Mouse (Mus musculus): ENCODE measurements around the gene Diaph3.
"Not testable (repeated sequence)": the region's sequence is repeated elsewhere in the genome, so short reads cannot be mapped to it uniquely, and the experiment has no call there.

Gene Diaph3

GRCm38 (mm10) chr14:87091108-87091507 is 49.9 kb downstream of the Diaph3 start:
- CTCF ChIA-PET = no interaction called here
- POLR2A ChIA-PET = interaction anchor here in 1 of 4 experiments (0.8 to 1.6 kb wide), 2 partner anchors 19 to 50 kb away, joined by 3 to 5 read pairs; partner anchors contain the start of gene Diaph3

DNA sequence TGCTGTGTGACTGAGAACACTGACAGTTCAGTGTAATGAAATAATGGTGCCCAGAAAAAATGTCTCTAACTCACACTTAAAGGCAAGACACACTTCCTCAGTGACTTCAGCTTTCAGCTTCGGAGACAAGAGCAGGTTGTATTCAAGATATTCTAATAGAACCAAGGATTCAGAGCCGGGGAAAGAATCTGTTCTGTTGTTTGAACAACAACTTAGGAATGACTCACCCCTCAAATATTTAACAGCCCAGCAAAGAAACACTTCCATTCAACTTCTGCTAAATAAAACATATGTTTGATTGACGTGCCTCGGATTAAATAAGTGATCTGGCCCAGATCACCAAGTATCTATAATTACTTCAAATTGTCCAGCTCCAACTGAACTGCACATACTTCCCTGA is 52.1 kb downstream of the Diaph3 start:
- ChIA-PET CTCF (no interaction called here), POLR2A (interaction anchor here (0.5 to 1.9 kb wide), 10 partner anchors 10 to 521 kb away, joined by 3 to 10 read pairs (median 3); partner anchors contain the start of gene Diaph3 (in 1 of the 4))

DNA sequence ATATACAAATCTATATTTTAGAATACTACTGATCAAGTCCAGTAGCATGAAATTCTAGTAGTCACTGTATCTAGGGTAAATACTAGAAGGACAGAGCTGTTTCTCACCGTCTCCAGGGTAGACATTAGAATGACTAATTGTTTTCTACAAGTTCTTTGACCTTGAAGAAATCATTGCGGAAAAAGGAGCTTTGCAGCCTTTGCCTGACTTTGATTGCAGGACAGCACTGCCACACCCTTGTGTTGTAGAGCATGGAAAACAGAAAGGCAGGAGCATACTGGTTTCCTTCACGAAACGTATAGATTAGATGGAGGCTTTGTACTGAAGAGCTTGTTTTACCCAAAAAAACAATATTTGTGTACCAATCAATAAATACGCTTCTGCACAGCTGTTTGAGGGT is 52.6 kb downstream of the Diaph3 start:
- ChIA-PET POLR2A (interaction anchor here in 3 of 4 experiments (0.6 to 1.9 kb wide), 10 partner anchors 10 to 228 kb away, joined by 3 to 10 read pairs (median 3); partner anchors contain the start of gene Diaph3 (in 1 of the 3)), CTCF (no interaction called here)

DNA sequence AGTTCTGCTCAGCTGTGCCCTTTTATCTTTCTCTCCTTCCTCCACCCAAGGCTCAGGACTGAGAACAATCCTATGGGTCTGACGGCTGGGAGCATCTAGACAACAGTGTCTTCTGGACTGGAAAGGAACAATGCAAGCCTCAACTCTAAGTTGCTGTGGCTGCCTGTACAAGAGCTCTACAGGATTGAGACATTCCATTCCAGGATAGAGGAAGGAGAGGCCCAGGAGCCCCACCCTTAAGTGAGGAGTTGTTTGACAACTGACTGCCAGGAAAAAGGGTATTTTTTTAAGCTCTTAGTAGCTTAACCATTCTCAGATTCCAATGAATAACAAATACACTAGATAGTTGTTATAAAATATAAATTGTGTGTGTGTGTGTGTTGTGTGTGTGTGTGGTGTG is 53.0 kb downstream of the Diaph3 start:
- POLR2A ChIA-PET = interaction anchor here in 3 of 4 experiments (0.6 to 1.9 kb wide), 7 partner anchors 13 to 228 kb away, joined by 3 to 10 read pairs (median 4); partner anchors contain the start of gene Diaph3 (in 1 of the 3)
- CTCF ChIA-PET = no interaction called here

DNA sequence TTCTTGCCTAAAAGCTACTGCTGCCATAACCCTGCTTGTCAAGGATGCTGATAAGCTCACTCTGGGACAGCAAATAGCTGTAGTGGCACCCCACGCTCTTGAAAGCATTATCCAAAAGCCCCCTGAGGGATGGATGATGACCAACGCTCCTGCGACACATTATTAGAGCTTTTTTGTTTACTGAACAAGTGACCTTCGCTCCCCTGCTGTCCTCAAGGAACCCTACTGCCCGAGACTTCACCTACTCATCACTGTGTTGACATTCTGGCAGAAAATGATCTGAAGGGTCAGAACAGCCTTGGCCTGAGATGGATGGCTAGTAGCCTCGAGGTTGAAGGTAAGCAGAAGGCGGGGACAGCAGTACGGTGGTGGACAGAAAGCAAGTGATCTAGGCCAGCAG is 56.1 kb downstream of the Diaph3 start:
- POLR2A ChIA-PET = interaction anchor here in 1 of 4 experiments (0.9 to 1.7 kb wide), 2 partner anchors 10 to 56 kb away, joined by 3 to 5 read pairs; partner anchors contain the start of gene Diaph3

GRCm38 (mm10) chr14:87083911-87084310 is 57.1 kb downstream of the Diaph3 start:
- POLR2A ChIA-PET = interaction anchor here in 1 of 4 experiments (1.7 kb wide), 1 partner anchor 57 kb away, joined by 3 read pairs; the partner anchor contains the start of gene Diaph3
- CTCF ChIA-PET = no interaction called here

More for the DNA sequence above, 56.1 kb downstream of the Diaph3 start:
- CTCF ChIA-PET = not testable (repeated sequence)

GRCm38 (mm10) chr14:87079725-87080124 is 61.3 kb downstream of the Diaph3 start:
- ChIA-PET CTCF (interaction anchor here in 1 of 4 experiments (0.7 kb wide), 1 partner anchor 59 kb away, joined by 7 read pairs; no protein-coding TSS in a partner anchor), POLR2A (interaction anchor here in 3 of 4 experiments (0.6 kb wide), 3 partner anchors 23 to 310 kb away, joined by 3 to 5 read pairs (median 4); no protein-coding TSS in a partner anchor)

- ChIA-PET POLR2A (interaction anchor here in 2 of 4 experiments (0.8 to 1.5 kb wide), 4 partner anchors 10 to 14 kb away, joined by 3 to 7 read pairs (median 4); no protein-coding TSS in a partner anchor), CTCF (no interaction called here)
Observed at GRCm38 (mm10) chr14:87075021-87075531, 66.0 kb downstream of the Diaph3 start.

- CTCF ChIA-PET = no interaction called here
- POLR2A ChIA-PET = interaction anchor here in 1 of 4 experiments (1.0 kb wide), 1 partner anchor 11 kb away, joined by 3 read pairs; no protein-coding TSS in a partner anchor
Observed at GRCm38 (mm10) chr14:87064281-87064680, 76.8 kb downstream of the Diaph3 start.

GRCm38 (mm10) chr14:87056169-87056568 is 84.9 kb downstream of the Diaph3 start:
- ChIA-PET POLR2A (no interaction called here), CTCF (no interaction called here)

DNA sequence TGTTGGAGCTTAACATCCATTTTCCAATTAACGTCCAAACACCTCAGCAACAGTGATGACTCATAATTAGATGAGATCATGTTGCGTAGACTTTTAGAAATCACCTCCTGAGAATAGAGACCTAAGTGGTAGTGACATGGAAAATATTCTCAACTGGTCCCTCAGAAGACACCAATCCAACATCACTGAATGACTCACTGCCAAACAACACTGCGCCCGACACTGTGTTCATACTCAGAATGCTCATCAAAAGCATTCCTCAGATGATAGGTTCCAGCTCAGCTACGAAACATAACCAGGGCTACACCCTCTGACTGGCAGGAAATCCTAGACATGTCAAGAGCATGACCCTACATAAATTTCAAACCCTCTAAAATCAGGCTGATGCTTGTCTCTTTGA is 89.8 kb downstream of the Diaph3 start:
- CTCF ChIA-PET = no interaction called here
- POLR2A ChIA-PET = interaction anchor here in 1 of 4 experiments (0.9 kb wide), 1 partner anchor 9 kb away, joined by 3 read pairs; no protein-coding TSS in a partner anchor

DNA sequence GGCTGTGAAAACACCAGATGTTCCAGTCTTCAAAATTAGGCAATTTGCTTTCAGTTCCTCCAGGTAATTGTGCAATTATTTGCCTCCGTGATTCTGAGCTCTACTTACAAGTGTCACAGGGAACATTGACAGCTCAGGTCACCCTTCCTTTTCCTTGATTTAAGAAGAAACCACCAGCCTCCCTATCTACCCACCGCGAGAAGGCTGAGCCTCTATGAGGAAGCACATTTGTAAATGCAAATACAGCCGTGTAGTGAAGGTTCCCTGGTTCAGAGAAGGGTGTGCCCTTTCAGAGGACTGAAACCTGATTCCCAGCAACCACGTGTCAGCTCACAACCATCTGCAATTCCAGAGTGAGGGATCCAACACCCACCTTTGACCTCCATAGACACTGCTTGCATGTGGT is 96.6 kb downstream of the Diaph3 start:
- CTCF ChIA-PET = no interaction called here

GRCm38 (mm10) chr14:87020240-87020639 is 120.8 kb downstream of the Diaph3 start:
- ChIA-PET CTCF (interaction anchor here in 1 of 4 experiments (0.5 kb wide), 1 partner anchor 59 kb away, joined by 7 read pairs; no protein-coding TSS in a partner anchor), POLR2A (no interaction called here)

More for the DNA sequence above, 96.6 kb downstream of the Diaph3 start:
- POLR2A ChIA-PET = interaction anchor here in 1 of 4 experiments (0.6 to 1.6 kb wide), 4 partner anchors 9 to 183 kb away, joined by 3 to 6 read pairs (median 4); no protein-coding TSS in a partner anchor

GRCm38 (mm10) chr14:87019687-87020086 is 121.3 kb downstream of the Diaph3 start:
- CTCF ChIA-PET = no interaction called here
- POLR2A ChIA-PET = no interaction called here

GRCm38 (mm10) chr14:86997318-86997717 is 143.7 kb downstream of the Diaph3 start:
- ChIA-PET CTCF (no interaction called here), POLR2A (no interaction called here)

DNA sequence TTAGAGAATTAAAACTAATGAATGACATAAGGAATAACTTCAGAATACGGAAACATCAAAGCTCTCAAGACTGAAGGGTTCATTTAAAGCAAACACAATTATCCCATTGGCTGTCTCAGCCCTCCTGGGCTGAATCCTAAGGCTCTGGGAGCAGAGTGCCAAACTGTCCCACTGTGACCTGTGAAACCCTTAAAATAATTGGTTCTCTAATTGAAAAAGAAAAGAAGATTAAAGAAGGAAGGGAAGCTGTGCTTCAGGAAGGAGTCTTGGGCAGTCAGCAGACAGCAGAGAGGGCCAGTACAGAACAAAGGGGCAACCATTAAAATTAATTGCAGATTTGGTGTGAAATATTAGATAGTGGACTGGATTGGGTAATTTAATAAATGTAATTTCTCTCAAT is 189.9 kb downstream of the Diaph3 start:
- POLR2A ChIA-PET = no interaction called here
- CTCF ChIA-PET = no interaction called here

DNA sequence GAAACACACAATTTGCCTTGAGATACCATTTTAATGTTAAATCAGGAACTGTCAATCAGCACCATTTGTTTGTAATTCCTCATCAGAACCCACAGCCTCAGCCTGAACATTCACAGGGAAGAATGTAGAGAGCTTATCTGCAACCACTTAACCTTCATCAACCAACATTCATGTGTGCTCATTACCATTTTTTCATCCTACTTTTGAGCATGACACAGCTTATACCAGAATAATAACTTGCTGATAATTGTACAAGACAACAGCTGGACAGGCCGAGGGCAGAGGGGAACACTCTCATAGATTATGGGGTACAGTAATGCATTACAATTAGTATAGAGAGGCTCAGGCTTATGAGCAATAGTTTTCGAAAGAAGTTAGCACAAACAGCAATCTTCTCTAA is 203.1 kb downstream of the Diaph3 start:
- ChIA-PET CTCF (no interaction called here), POLR2A (no interaction called here)

- ChIA-PET POLR2A (interaction anchor here in 1 of 4 experiments (0.6 kb wide), 1 partner anchor 38 kb away, joined by 3 read pairs; no protein-coding TSS in a partner anchor), CTCF (no interaction called here)
Observed at GRCm38 (mm10) chr14:86936424-86936823, 204.6 kb downstream of the Diaph3 start.

- CTCF ChIA-PET = interaction anchor here in 1 of 4 experiments (0.6 kb wide), 1 partner anchor 253 kb away, joined by 4 read pairs; no protein-coding TSS in a partner anchor
Observed at GRCm38 (mm10) chr14:86930763-86931162, 210.3 kb downstream of the Diaph3 start.

DNA sequence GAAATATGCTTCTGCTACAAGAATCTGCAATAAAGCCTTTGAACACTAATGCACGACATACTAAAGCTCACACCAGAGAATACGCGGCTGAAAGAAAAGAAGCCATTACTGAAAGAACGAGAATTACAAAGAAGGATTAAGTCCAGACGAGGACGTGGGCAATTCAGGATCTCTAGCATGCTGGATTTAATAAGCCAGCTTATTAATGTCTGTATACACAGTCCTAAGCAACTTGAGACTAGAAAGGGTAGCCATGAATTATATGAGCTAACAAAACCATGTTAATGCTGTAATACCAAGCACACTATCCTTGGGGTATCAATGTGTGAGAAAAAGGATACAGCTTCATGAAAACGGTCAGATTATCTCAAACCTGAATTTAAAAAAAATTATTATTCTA is 214.2 kb downstream of the Diaph3 start:
- POLR2A ChIA-PET = no interaction called here
- CTCF ChIA-PET = no interaction called here

More at GRCm38 (mm10) chr14:86930763-86931162, 210.3 kb downstream of the Diaph3 start:
- POLR2A ChIA-PET = no interaction called here

DNA sequence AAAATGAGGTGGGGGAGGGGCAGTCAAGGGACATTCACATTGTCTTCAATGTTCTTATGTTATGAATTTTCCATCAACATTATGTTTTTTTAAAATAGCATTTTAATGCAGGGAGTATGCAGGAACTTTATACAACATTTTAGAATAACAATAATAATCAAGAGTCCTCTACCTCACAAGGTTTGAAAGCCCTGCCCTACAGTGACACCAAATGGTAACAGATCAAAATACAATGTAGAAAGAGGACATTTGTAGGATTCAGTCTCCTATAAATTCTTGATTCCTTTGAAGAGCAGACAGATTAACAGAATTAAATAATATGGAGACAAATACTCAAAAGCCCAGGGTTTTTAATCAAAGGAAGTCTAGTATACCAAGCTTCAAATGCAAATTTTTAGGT is 242.1 kb downstream of the Diaph3 start:
- ChIA-PET POLR2A (interaction anchor here in 1 of 4 experiments (0.7 kb wide), 1 partner anchor 1200 kb away, joined by 3 read pairs; no protein-coding TSS in a partner anchor), CTCF (no interaction called here)

Measured in embryonic stem cell, embryonic (primary cell).